Mouse (Mus musculus) right cerebral cortex, adult 18-20 months (tissue): Measurements from ENCODE around the gene Urad.

Experiments used
- DNase-seq: peaks from one replicate; pipeline ENCODE4 v3.0.0; 2022; ENCODE audit warnings: mixed read lengths

The Urad gene

DNA sequence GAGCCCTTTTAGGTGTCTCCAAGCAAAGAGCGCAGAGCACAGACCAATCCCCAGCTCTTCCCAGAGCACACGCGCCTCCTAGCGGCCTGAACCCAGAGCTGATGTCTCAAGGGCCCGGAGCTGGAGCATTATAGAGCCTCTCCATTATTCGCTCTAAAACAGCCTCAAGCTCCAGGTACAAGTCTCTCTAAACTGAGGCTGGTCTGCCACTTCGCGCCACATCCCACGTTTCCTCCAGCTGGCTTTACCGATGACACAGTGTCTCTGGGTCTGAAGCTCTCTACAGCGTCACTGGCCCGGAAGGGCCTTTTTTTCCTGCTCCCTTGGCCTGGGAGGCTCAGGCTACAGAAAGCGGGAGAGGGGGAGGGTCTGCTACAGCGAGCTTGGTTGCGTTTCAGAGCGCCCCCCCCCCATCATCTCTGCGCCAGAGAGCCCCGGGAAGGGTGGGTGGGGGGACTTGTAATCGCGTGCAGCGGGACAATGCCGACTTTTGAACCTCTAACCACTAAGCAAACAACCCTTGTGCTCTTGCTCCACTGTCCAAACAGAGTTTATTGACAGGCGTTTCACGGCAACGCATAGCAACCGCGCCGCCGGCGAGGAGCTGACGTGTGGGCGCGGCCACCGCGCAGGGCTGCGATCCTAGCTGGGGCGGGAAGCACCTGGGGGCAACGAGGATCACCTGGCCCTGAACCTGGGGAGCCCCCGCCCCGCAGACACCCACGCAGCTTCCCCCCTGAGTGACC lies 22.8 kb downstream of the Urad start:
- DNase-seq = peak; percentile 11

DNA sequence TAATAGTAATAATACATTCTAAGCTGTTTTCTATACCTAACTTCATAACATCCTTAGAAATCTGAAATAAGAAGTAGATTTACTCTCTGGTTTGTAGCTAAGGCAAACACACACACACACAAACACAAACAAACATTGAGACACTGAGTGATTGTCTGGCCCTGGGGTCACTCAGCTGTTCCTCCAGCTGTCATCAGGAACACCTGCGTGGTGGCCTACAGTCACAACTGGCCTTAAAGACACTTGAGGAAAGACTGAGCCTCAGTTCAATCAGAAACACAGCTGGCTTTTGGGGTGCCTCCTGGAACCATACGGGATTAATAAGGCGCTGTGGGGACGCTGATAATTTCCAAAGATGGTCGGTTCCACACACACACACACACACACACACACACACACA lies 25.0 kb downstream of the Urad start:
- DNase-seq = no peak

DNA sequence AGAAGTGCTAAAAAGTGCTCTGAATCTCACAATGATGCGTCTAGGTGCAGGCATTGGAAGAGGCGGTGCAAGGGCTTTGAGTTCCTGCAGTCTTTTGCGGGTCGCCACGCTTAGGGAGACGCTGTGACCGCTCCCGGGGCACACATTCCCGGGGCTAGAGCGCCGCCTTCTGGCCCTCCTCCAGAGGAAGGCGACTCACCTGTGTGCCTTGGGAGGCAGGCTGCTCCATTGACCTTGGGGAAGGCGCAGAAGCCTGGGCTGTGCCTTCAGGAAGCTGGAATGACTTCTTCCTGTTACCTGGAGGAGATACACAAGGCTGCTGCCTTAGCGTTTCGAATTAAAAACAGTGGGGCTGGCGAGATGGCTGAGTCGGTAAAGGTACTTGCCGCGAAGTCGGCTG lies 28.1 kb downstream of the Urad start:
- no peak for DNase-seq

DNA sequence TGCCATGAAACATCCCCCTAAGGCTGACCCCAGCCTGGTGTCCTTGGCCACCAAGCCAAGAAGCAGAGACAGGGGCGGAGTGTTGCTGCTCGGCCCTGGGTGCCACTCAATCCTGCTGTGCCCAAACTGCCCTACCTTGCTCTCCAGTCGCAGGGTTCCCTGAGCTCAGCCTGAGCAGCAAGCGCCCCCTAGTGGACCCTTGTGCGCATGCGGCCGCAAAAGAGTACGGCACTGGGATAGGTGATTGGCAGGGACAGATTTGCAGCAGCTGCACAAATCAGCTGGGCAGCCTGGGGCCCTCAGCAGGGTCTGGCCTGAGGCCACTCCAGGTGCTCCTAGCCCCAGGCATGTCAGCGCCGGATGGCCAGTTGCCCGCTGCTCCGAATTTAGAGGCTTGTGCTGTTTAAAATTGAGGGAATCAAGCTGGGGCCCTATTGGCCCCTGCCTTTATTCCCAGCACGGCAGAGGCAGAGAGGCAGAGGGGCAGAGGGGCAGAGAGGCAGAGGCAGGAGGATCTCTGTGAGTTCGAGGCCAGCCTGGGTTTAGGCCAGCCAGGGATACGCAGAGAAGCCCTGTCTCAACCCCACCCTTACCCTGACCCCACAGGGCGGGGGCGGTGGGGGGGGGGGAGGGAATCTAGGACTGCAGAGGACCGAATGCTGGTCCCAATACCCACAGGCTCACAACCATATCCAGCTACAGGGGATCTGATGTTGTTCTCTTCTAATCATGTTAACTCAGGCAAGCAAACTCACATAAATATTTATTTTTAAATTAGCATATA lies 28.9 kb downstream of the Urad start:
- DNase-seq = peak; percentile 17

DNA sequence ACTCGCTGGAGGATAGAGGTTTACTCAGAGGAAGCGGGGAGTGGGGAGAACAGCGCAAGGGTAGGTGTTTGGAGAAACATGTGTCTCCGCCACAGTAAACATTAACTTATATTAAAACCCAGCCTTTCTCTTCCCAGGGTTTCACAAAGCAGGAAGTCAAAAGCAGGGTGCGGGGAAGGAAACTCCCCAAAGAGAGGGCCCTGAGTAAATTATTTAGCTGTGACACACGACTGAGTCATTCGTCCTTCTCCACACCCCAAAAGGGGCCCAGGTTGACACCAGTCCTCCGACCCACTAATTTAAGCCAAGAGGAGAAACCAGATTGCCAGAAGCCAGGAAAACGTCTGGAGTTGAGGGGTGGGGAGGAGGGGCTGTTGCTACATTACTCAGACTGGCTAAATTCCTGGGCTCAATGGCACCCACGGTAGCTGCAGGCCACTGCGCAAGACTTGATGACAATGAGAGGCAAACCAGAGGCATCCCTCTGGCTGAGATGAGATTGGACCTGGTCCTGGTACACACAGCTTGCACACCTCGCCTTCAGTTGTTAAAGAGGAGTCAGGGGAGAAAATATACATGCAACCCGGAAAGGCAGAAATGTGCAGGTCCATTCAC lies 29.6 kb downstream of the Urad start:
- DNase-seq = no peak

DNA sequence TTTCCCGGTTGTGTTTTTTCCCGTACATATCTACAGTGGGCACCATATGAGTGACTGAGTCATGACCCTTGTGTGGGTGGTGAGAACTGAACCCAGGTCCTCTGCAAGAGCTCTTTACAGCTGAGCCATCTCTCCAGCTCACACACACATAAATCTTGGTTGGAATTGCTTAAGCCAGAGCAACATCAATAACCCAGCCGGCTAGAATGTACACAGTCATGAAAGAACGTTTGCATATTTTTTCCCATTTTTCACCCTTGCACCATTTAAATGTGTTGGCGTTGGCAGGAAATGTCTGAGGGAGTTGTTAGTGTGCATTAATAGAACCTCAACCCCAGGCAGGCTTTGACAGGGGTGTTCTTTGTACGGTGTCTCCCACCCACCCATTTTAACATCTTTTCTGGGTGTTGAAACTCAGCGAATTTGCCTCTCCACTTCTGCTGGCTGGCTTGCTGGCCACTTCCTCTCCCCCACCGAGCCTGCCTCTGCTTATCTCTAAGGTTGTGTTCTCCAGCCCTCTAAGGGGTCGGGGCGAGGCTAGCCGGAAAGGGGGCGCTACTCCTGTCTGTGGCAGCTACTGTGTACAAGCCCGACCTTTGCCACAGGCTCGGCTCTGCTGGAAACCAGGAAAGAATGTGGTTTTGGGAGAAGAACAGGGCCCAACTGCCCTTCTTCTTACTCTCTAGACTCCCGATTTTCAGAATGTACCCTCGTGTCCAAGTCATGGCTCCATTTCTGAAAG lies 30.3 kb downstream of the Urad start:
- DNase-seq = no peak

DNA sequence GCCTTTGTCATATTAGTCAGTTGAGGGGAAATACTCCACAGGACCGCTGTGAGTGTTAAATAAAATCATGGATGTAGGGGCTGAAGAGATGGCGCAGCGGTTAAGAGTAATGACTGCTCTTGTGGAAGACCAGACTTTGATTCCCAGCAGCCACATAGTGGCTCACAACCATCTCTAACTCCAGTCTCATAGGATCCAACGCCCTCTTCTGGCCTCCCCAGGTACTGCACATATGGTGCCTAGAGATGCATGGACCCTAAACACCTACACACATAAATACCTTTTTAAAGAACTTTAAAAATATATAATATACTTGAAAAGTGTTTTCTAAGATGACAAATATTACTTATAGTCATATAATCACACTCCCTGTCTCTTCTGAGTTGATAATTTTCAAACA lies 37.9 kb downstream of the Urad start:
- no peak for DNase-seq

DNA sequence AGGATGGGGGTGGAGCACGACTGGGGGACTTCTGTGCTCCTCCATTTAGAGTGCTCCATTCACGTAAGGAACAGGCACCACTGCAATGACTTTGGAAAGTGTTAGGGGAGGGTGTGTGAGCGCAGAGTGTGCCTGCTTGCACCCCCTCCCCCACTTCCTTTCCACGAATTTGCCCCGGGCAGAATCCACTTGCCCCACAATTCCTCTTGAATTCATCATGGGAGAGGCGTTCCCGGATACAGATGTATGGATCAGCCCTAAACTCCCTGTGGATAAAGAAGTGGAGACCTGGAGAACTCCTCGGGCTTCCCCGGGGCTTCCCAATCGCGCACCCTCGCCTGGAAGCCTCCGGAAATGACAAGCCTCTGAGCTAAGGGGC lies 44.7 kb downstream of the Urad start:
- no peak for DNase-seq

DNA sequence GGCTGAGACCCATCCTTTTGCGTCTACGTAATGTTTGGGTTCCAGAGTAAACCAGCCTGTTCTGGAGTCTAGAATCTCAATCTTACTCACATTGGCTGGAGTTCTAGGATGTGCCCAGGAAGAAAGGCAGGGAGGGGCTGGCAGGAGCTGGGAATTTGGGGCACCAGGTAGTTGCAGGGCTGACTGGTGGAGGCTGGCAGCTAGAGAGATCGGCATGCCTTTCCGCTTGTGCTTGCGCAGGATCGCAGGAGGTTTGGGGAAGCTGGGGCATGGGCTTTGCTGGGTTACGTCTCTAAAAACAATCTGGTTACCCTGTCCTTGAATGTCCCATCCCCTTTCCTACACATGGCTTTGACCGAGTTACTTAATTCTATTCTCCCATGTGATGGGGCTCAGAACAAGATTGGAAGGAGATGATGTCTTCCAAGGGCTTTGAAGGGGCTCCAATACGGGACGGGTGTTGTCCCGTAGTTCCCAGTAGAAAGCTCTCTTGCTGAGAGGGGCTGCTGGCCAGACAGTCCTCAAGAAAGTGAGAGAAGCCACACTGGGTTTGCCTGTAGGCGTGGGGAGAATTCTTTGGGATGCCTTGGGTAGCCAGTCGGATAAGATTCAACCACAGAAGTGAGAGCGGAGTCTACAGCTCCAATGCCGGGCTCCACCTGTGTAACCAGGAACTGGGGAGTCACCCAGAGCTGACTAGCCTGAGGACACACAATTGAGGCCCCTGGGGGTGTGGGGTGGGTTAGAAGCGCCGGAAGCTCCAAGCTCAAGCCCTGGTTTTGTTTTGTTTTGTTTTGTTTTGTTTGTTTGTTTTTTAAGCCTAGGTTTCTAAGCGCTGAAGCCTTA lies 45.3 kb downstream of the Urad start:
- DNase-seq = no peak

DNA sequence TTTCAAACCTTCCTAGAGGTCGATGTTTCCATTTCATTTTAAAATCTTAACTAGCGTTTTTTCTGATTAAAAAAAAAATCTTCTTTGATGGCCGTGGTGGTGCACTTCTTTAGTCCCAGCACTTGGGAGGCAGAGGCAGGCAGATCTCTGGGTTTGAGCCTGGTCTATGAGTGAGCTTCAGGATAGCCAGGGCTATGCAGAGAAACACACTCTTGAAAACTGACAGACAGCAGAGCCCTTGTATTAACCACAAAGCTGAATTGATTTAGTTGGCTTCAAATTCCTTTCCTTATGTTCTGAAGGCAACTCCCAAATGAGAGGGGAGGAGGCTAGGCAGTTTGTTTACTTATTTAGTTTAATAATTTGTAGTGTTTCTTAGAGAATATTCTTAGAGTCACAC lies 46.5 kb downstream of the Urad start:
- no peak for DNase-seq

DNA sequence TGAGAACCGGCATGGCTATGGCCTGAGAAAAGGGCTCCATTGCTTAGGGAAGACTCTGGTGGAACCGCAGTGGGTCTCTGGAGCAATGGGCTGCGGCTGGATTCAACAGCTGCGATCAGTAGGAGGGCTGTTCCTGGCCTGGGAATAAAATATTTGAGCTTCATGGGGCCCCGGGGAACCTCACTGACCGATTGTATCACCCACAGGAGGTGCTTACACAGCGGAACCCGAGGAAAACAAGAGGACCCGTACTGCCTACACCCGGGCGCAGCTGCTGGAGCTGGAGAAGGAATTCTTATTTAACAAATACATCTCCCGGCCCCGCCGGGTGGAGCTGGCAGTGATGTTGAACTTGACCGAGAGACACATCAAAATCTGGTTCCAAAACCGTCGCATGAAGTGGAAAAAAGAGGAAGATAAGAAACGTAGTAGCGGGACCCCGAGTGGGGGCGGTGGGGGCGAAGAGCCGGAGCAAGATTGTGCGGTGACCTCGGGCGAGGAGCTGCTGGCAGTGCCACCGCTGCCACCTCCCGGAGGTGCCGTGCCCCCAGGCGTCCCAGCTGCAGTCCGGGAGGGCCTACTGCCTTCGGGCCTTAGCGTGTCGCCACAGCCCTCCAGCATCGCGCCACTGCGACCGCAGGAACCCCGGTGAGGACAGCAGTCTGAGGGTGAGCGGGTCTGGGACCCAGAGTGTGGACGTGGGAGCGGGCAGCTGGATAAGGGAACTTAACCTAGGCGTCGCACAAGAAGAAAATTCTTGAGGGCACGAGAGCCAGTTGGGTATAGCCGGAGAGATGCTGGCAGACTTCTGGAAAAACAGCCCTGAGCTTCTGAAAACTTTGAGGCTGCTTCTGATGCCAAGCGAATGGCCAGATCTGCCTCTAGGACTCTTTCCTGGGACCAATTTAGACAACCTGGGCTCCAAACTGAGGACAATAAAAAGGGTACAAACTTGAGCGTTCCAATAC lies 47.8 kb downstream of the Urad start:
- no peak for DNase-seq

DNA sequence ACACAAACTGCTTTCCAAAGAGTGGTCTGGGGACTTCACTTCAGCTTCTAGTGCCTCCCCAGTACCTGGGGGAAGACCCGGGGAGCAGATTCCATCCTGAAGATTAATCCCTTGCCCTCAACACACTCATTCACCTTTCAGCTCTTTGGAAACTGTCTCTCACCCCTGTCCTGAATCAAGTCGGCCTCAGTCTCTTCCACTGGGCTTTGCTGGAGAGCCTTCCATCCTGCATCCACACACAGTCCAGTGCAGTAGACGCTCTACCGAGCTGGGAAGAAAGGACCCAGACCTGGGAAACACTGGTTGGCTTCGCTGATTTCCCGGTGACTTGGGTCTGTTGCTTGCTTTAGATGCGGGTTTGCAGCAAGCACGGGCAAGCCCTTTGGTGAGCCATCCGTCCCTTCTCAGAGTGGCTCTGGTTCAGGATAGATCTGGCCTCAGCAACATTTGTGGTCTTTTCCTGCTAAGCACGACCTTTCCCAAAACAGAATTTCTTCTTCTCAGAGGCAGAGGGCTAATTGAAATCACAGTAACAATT lies 49.4 kb downstream of the Urad start:
- no peak for DNase-seq

DNA sequence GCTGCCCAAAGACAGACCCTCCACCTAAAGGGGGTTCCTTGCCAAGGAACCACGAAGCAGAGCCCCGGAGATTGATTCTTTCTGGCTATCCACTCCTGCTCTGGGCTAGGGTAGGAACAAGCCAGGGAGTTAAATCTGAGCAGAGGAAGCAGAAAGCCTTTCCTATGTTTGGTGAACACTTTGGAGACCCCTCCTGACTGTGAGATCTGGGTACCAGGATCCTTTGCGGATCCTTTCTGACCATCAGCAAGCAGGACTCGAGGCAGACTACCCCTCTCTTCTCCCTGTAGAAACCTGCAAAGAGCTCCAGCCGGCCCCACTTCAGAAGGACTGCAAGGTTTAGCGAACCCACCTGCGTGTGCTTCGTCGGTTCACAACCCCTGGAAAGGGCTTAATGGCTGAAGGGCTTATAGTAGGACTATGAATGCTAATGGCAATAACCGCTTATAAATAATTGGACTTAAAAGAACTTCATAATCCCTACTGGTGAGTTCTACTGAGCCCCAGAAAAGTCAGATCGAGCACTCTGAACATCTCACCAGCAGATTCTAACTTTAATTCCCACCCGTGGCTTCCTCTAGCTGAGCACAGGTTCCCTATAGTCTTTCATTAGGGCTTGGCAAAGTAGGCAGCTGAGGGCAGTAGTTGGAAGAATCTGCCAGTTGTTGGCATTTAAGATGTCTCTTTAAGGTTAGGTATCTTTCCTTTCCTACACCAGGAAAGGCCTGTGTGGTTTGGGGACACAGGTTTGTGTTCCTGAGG lies 50.0 kb downstream of the Urad start:
- DNase-seq = no peak

DNA sequence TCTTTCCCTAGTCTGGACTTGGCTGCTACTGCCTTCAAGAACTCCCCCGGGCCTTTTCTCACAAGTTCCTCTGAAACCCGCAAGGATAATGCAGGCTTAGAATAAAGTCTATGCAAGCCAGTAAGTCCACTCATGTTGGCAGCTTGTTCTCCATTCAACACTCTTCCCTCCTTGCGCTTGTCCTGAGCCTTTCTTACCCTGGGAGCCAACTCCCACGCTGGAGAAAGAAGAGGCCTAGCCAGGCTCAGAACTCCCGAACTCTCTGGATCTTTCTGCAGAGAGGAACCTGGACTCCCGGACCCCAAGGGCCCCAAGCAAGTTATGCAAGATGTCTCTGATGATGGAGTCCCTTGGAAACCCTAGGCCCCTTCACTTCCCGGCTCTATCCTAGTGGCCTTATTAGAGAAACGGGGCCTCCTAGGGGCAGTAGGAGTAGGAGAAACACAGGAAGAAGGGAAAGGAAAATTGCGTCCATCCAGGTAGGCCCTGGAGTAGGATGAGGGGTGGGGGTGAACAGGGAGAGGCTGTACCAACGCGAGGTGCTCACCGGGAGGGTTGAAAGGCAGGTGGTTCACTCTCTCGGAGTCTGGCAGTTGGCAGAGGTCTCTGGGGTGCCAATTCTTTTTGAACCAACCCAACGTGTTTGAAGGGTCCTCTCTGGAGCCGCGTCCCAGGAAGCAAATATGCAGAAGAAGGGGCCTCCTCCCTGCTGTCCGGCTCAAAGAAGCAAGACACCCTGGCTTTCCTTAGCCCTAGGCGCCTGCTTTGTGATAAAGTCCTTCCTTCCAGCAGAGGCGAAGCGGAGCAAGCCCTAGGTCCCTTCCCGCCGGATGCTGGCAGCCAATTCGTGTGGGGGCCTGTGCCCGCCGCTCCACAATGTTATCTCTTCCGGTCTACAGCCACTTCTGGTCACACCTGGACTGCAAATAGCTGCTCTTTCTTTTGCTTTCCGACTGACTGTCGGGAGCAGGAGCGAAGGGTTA lies 51.3 kb downstream of the Urad start:
- DNase-seq = no peak

DNA sequence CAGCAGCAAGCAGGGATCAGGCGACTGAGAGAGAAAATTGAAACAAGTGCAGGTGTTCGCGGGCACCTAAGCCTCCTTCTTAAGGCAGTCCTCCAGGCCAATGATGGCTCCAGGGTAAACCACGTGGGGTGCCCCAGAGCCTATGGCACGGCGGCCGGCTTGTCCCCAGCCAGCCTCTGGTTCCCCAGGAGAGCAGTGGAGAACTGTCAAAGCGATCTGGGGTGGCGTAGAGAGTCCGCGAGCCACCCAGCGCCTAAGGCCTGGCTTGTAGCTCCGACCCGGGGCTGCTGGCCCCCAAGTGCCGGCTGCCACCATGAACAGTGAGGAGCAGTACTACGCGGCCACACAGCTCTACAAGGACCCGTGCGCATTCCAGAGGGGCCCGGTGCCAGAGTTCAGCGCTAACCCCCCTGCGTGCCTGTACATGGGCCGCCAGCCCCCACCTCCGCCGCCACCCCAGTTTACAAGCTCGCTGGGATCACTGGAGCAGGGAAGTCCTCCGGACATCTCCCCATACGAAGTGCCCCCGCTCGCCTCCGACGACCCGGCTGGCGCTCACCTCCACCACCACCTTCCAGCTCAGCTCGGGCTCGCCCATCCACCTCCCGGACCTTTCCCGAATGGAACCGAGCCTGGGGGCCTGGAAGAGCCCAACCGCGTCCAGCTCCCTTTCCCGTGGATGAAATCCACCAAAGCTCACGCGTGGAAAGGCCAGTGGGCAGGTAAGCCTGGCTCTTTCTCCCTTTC lies 52.1 kb downstream of the Urad start, which contains the start of gene Pdx1:
Gene Pdx1, plus strand, starts transcription at position 34 of the 747 bp plus-strand sequence.
- DNase-seq = no peak

DNA sequence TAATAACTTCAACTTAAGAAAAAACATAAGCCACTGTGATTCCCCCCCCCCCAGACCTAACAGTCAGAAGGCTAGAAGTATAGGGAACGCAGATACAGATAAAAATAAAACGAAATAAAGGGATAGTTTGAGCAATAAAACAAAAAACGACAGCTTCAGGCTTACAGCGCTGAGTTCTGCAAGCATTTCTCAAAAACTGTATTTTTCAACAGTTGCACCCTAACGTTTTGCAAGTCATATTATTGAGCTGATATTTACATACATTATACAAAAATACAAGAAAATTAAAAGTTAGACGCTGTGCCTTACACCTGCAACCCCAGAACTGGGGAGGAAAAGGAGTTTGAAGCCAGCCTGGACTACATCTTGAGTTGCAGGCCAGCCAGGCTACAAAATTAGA lies 52.9 kb downstream of the Urad start:
- DNase-seq = no peak

DNA sequence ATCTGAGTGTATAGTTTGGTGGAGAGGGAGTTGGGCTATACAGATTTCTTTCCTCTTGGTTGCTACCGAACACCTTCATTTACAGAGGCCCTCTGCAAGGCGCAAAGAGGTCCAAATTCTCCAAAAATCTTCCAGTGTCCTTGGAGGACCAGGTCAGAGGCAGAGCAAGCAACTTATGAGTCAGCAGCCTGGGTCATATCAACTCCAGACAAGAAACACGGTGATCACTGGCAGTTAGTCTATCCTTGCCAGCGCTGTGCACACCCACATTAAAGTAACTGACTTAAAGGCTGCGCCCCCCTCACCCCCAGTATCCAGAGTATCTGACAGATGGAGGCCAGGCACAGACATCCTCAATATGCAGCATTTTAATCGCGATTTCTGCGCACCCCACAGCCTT lies 53.5 kb downstream of the Urad start:
- DNase-seq = no peak

DNA sequence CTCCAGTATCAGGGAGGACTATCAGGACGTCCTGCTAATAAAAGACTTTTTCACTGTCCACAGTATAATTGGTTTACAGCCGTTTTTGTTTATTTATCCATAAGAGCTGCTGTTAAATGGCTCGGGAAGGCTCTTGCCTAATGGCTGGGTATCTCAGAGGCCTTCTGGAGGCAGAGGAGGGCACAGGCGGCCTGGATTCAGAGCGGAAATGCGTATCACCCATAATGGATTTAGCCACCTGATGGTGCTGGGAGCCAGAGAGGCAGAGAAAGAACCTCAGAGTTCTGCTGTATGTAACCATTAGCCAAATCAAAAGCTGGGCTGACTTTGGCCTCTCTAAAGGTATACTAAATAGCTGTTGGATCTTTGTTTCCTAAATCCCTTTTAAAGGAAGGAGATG lies 54.8 kb downstream of the Urad start:
- no peak for DNase-seq
